Mouse (Mus musculus) CD4-positive, CD25-positive, alpha-beta regulatory T cell, adult 2 months (primary cell): ENCODE measurements around the gene Uaca.

ENCODE experiments used
- DNase-seq: peaks from one replicate; pipeline ENCODE4 v3.0.0-alpha.2; 2012; ENCODE audit warnings: low read depth, low spot score

The Uaca gene

GRCm38 (mm10) chr9:60794210-60794840 lies at the start of gene Uaca:
Gene Uaca (plus strand): TSS chr9:60794542.
- DNase-seq, result peak; percentile 10

GRCm38 (mm10) chr9:60744971-60745370 lies 49.4 kb upstream of the Uaca start:
- no peak for DNase-seq

- DNase-seq, result no peak
These were observed 47.8 kb upstream of the Uaca start for GRCm38 (mm10) chr9:60746561-60746960.

DNA sequence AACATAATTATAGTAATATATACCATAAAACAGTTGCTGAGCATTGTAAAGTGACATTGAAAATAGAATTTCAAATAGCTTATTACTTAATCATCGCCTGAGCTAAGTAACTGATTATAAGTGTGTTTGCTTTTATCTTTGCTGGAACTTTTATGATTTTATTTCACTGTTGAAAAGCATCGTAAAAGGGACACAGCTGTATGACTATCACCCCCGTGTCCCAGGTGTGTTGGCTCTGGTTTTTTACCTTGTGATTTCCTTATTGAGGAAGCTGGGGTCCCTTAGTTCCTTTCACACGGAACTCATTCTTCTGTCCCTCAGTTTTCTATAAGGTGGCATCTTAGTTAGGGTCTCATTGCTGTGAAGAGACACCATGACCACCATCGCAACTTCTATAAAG lies 46.7 kb upstream of the Uaca start:
- no peak for DNase-seq

DNA sequence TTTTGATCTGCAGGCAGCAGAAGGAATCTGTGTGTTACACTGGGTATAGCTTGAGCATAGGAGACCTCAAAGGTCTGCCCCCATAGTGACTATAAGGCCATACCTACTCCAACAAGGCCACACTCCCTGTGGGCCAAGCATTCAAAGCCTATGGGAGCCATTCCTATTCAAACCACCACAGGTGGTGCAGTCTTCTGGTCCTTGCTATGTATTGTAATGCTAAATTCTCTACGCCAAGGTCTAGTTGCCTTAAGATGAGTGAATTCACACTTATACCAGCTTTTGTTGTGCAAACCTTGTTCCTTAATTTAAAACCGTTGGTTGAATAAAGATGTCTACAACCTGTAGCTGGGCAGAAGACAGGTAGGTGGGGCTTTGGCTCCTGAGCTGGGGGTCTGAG lies 46.2 kb upstream of the Uaca start:
- no peak for DNase-seq

- peak; percentile 17 for DNase-seq
These were observed 45.2 kb upstream of the Uaca start for GRCm38 (mm10) chr9:60749105-60749504.

- DNase-seq, result no peak
These were observed 43.2 kb upstream of the Uaca start for GRCm38 (mm10) chr9:60751098-60751497.

DNA sequence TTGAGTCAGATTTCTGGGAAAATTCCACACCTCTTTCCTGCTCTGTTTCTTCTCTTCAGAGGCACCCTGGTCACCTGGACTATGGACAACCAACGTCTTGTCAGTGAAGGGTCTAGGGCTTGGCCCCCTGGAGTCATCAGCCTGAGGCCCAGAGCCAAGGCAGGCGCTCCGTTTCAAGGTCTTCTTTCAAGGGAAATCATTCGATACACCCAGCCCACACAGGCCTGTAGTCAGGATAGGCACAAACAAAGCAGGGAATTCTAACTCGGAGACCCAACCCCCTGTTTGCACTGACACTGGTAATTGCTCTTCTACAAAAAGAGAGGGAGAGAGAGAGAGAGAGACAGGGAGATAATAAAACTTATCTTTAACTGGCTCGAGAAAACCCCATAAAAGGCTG lies 42.4 kb upstream of the Uaca start:
- DNase-seq, result no peak

DNA sequence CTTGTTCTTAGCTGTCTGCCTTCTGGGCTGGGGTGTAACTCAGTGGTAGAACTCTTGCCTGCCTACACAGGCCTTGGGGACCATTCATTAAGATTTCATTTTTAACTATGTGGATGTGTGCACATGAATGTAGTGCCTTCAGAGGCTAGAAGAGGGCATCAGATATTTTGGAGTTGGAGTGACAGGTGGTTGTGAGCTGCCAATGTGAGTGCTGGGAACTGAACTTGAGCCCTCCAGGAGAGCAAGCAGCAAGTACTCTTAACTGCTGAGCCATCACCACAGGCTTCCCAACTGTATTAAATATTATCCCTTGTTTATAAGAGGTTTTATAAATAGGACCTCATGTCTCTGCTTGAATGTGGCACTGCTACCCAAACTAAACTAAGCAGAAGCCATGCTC lies 41.7 kb upstream of the Uaca start:
- no peak for DNase-seq

GRCm38 (mm10) chr9:60756258-60756657 lies 38.1 kb upstream of the Uaca start:
- DNase-seq, result peak; percentile 72

GRCm38 (mm10) chr9:60756866-60757740 lies 37.2 kb upstream of the Uaca start:
- no peak for DNase-seq

- DNase-seq, result no peak
These were observed 36.5 kb upstream of the Uaca start for GRCm38 (mm10) chr9:60757817-60758216.

DNA sequence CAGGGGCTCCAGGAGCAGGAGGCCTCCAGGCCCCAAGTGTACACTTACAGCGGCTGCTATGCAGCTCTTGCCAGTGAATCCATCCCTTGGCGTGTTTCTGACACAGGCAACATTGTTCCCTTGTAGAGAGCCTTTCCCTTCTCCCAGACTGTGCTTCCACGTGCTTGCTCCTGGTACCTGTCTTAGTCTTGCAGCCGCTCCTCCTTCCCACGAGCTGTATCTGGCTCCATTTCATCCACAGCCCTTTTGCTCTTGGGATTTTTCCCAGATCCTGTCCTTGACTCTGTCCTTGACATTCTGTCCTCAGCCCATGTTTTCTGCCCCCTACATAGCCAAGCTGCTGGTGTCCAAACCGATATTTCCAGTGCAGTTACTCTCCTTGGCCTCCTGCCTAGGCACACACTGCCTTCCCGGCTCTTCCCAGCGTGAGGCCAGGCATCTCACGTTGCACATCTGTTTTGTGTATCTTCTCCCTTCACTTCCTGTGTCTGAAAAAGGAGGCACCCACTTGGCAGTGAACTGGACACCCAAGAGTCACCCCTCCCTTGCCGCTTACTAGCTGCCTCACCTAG lies 34.8 kb upstream of the Uaca start:
- no peak for DNase-seq

GRCm38 (mm10) chr9:60765181-60765580 lies 29.2 kb upstream of the Uaca start:
- no peak for DNase-seq

GRCm38 (mm10) chr9:60768393-60768792 lies 25.9 kb upstream of the Uaca start:
- DNase-seq, result no peak

- DNase-seq, result no peak
These were observed 24.6 kb upstream of the Uaca start for GRCm38 (mm10) chr9:60769711-60770111.

- DNase-seq, result no peak
These were observed 20.6 kb upstream of the Uaca start for GRCm38 (mm10) chr9:60773713-60774112.

DNA sequence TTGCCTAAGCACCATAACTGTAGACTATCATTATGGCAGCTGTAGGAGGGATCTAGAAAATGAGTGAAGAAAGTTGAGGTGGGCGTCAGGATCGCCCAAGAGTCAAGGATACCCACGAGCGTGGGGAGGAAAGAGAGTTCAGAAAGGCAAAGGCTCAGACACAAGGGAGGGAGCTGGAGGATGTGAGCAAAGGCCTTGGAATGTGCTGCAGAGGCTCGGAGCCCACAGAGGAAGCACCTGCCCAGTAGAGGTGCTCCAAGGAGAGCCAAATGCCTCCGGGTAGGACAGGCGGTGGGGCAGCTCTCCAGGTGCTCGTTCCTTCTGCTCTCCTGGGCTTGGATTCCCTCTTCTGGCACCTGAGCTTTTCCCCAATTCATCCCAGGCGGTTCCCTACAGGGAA lies 17.4 kb upstream of the Uaca start:
- DNase-seq, result no peak

- DNase-seq, result no peak
These were observed 12.1 kb upstream of the Uaca start for GRCm38 (mm10) chr9:60782057-60782789.

GRCm38 (mm10) chr9:60785069-60785468 lies 9.3 kb upstream of the Uaca start:
- DNase-seq, result no peak

DNA sequence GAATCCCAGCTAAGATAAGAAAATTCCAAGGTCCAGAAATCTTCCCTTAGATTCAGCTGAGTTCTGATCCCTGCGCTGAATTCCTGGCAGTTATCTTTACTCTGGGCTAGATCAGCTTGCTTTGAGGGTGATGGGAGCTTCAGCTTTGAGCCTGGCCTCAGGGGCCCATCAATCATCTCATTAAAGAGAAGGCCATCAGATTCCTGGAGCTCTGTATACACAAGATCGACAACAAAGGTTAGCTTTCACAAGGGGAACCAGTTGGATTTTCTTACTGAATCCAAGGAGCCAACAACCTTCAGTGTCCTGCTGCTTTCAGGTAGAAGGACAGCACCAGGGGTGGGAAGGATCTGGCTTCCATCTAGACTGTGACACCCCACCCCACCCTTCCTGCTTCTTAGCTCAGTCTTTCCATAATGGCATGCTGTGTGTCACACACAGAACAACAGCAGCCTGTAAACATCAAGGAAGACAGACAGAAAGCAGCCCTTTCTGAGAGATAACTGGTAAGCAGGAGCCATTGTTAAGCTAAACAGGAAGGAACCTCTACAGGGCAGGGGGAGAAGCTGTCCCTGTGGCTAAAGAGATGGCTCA lies 6.7 kb upstream of the Uaca start:
- no peak for DNase-seq

GRCm38 (mm10) chr9:60790282-60790681 lies 4.1 kb upstream of the Uaca start:
- no peak for DNase-seq
